Mouse (Mus musculus) adrenal gland, postnatal 36 days (tissue): ENCODE results near the gene Etv6. TPM values are rescaled to one million over a fixed set of nuclear protein-coding genes. Genes with fewer than 3 reads are reported as not detected.

Source experiments
- DNase-seq, 2 experiments: peaks; one replicate each; pipeline ENCODE4 v3.0.0; 2021; ENCODE audit warnings: mixed read lengths in 1 of 2
- total RNA-seq, 2 experiments: library from RNA; stranded (reverse); gene quantifications; 2 replicates each; pipeline ENCODE4 v1.2.3; 2021

Etv6 gene
- total RNA-seq, 2 experiments from 2014 or later = 51.3 to 57.6 TPM

DNA sequence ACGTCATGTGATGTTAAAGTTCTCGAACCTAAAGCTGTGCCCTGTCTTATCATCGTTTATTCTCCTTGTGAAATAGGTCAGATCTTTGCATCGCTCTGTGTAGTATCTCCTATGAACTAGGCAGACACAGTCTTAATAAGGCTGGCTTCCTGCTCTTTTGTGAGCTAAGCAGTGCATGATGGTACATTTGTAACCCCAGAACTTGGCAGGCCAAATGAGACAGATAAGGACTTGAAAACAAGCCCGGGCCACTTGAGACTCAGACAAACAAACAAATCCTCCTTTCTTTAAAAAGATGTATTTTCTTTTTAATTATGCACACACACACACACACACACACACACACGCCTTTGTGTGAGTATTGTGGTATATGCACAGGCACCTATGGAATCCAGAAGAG is 42.5 kb downstream of the Etv6 start:
- no peak for DNase-seq

DNA sequence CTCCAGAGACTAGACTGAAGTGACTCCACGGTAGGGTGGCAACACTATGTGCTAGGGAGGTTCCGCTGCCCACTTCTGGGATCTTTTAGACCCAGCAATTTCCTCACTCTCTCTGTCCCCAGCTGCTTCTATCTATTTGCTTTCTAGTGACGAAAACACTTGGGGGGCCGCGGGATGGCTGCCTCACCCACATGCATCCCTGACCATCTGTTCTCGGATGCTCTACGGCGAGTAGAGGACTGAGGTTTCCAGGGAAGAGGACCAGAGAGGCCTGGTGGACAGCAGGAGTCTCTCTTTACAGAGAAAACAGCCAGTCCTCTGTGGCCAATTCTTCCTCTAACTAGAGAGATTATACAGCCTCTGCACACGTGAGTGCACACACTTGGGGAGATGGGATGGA is 43.6 kb downstream of the Etv6 start:
- no peak for DNase-seq

DNA sequence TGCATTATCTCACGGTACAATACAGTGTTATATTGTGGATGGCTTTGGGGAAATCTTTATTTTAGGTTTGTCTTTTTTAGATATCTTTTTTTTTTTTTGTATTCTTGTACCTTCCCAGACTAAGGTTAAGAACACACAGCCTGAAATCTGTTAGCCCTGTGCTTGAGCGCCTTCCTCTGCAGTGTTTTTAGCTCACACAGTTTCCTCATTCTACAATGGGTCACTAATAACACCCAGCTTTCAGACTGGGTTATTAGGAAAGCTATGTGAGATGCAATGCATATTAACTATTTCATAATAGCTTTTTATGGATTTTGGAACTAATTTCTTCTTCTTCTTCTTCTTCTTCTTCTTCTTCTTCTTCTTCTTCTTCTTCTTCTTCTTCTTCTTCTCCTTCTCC is 44.1 kb downstream of the Etv6 start:
- DNase-seq = no peak

DNA sequence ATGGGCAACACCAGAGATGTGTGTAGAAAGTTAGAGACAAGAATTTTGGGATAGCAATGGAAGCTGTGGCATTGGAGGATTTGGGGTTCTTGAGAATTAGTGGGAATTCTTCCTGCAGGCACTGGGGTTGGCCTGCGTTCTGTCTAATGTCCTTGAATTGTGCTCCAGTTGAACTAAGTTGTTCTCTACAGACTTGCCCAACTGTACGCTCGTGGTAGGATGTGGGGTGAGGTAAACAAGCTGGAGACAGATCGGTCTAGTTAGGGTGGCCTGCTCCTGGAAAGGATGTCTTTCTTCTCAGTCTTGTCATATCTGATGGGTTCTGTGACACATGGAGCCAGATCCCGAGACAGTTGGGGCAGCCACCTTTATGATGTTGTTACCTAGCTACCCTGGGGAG is 45.4 kb downstream of the Etv6 start:
- peak in 1 of 2 experiments; percentile 30 for DNase-seq

DNA sequence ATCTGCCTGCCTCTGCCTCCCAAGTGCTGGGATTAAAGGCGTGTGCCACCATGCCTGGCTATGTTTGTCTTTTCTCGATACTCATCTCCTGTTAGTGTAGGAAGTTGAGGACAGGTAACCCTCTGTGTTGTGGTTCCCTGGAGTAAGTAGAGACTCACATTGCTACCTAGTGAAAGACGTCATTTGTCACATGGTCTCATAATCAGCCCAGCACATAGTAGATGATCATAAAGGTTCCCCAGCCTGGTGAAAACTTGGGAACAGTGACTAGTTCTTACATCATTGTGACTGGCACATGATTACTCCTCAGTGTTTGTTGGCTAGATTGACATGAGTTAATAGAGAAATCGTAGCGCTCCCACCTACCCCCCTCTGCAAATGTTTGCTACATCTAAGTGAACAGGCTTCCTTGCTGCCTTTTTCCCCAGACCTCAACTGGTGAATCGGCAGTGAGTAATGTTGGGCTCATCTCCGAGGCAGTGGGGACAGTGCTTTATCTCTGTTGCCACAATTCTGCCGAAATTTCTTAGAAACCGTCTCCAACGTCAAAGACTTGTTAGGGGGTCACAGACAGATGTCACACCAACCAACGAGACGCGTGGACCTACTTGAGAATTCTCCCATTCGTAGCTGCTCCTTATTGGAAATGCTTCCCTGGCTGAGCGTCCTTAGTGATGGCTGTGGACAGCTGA is 46.9 kb downstream of the Etv6 start:
- peak; percentile 46 to 52 for DNase-seq

DNA sequence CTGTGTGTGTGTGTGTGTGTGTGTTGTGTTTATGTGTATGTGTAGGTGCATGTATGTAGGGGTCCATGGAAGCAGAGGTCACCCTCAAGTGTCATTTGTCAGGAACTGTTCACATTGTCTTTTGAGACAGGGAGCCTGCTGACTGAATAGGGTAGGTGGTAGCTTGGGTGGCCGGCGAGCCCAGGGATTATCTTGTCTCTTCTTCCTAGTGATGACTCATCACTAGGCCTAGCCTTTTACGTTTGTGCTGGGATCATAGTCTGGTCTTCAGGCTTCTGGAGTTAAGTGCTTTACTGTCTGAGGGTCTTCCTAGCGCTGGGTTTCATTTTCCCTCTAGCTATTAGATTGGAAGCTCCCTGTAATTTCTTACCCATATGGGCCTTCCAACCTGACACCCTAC is 47.9 kb downstream of the Etv6 start:
- no peak for DNase-seq

DNA sequence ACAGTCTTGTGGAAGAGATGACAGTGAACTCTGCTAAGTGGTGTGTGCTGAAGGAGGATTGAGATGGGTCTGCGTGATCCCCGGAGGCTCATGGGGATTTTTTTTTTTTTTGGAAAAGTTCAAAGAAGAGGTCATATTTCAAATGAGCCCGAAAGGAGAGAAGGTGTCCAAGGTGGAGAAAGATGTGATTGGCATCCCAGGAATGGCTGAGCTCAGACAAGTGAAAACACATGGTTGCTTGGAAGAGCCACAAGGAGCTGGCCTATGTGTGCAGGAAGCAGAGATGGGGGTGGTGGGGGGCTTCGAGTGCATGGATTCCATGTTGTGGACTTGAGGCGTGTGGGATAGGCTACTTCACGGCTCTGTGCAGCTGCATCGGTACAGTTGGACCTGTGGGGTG is 50.9 kb downstream of the Etv6 start:
- no peak for DNase-seq

DNA sequence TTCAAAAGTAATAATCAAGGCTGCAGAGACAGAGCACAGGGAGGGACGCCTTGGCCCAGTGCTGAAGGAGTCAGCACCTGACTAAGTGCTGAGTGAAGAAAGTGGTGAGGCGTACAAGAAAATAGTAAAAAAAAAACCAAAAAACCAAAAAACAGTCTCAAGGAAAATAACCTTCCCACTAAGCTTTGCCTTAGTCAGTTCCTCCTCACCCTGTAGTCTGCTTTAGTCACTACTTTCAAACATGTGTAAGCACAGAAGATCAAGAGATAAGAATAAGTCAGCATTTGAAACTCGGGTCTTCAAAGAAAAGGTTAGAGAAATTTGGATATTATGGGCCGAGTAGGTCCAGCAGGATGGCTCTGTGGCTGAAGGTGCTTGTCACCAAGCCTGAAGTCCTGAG is 52.2 kb downstream of the Etv6 start:
- DNase-seq = no peak

DNA sequence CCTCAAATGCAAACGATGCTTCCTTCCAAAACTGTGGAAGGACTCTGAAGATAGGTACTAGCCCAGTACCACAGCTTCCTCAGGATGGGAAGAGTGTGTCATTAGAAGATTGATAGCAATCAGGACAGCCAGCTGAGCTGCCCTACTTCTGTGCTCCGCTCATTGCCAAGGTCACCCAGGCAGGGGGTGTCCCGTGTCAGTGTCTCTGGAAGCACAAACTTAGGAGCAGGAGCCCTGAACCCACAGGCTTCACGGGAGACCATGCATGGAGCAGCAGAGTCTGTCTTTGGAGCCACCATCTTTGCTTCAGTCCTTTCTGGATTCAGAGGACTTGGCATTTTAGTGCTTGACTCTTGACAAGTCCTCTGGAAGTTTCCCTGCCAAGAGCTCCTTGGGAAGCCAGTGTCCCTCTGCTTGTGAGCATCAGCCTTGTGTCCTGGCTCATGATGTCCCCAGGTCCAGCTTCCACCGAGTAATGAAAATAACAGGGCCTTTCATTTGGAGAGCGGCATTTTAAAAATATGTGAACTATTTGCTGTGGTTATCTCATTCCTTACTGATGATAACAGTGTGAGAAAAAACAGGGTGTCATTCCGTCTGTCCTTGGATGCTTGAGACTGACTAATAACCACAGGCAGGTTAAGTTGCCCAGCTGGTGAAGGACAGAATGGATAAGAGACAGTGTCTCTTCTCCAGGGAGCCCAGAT is 54.3 kb downstream of the Etv6 start:
- DNase-seq = peak; percentile 56 to 64

DNA sequence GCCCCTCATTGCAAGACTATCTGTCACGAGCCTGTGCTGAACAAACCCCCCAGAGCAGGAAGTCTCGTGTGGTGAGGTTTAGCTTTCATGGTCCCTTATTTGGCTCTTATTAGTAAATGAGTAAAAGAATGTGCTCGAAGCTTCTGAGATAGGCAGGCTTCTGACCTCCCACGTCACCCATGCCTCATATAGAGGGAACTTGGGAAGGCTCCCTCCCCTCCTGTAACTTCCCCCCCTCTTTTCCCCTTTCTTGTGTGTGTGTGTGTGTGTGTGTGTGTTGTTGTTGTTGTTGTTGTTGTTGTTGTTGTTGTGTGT is 54.8 kb downstream of the Etv6 start:
- no peak for DNase-seq

DNA sequence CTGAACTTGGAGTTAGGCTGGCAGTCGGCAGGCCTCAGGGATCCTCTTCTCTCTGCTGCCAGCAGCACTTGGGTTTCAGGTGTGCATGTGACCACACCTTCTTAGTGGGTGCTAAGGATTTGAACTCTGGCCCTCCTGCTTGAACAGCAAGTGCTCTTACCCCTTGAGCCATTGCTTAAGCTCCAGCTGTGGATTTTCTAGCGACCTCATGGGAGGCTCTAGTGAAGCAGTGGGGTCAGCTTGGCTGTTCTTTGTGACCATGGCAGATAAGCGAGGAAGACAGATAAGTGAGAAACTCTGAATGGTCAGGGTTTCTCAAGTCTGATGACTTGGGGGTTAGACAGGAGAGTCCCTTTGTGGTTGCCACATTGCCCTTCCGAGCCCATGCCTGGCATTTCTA is 55.4 kb downstream of the Etv6 start:
- DNase-seq = no peak

DNA sequence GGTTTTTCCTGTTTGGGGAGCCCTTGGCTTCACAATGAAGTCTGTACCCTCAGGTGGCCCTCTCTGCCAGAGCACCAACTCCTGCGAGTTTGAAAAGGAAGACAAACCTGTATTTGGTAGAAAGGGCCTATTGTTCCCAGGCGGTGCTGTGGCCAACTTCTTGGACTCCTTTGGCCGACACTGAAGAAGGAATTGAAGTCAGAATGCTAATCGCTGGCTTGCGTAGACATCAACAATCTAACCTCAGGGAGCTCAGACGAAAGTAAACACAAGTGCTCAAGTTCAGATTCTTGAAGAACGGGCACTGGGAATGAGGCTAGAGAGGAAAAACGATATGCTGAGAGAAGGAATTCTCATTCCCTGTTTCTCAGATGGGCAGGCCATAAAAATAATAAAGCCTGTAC is 55.9 kb downstream of the Etv6 start:
- no peak for DNase-seq

DNA sequence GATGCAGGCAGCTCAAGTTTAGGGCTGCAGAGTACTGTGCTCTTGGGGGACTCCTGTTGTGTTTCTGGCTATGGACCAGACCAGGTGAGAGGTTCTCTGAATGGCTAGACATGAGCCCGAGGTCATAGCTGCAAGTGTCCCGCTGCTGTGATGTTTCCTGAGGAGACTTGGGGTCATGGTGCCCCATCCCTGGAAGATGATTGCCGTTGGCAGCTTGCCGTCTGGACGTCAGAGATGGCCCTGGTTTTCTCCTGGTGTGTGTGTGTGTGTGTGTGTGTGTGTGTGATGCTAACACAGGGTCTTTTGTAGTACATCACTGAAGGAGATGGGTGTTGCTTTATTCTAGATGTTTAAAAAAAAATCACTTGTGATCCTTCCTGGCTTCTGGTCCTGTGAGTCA is 58.6 kb downstream of the Etv6 start:
- DNase-seq = no peak

DNA sequence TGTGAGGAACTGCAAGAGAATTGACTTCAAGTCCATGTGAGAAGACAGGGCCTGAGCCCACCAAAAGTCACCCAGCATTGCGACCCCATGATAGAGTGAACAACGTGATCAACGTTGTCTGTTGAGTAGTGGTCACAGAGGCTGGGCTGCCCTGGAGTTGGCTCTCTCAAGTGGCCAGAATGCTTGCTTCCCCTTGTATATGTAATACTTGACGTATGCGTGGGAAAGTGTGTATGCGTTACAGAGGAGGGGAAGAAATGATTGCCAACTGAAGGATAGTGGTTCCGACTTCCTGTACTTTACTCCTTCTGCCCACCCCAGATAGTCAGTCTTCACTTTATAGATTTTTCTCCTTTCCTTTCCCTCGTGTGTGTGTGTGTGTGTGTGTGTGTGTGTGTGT is 59.1 kb downstream of the Etv6 start:
- no peak for DNase-seq

DNA sequence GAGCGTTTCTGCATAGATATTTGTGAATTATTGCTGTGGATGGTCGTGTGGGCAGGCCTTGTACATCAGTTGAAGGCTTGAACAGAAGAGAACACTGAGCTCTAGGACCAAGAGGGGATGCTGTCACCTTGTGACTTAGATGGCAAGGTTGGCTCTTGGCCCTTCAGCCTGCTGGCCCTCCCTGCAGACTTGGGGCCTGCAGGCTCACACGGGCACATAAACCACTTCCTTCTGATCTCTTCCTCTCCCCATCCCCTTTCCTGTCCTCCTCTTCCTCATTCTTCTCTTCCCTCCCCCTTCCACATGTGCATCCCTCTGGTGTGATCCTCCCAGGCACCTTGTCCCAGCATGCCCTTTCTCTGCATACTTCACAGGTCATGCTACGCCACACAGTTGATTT is 60.1 kb downstream of the Etv6 start:
- no peak for DNase-seq

DNA sequence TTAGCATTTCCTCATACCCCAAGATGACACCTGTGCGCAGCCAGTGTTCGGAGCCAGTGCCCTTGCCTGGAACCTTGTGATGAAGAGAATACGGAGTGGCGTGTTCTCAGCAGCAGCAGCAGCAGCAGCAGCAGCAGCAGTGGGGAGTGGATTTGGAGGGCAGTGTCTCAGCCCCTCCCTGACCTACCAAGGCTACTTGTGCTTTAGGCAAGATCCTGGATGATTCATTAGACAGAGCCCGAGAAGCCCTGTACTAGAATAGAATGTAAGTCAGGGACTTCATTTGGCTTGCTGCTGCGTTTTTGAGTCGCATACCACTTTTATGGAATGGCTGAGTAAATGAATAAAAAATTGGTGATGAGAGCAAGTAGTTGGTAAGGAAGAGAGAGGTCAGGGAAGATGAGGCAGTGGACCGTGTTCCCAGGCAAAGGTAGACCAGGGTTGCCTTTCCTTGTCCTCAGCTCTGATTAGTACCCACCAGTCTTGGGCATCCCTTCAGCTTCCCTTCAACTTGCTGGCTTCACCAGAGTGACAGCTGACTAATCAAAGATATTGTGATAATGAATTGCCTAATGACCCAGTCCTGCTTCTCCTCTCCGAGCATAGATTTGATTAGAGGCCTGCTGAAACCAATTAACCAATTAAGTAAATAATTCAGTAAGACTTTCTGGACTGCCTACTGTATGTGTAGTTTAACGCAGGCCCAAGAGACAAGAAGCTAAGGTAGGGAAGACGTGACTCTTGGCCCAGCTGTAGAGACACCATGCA is 64.7 kb downstream of the Etv6 start:
- peak; percentile 47 to 53 for DNase-seq

DNA sequence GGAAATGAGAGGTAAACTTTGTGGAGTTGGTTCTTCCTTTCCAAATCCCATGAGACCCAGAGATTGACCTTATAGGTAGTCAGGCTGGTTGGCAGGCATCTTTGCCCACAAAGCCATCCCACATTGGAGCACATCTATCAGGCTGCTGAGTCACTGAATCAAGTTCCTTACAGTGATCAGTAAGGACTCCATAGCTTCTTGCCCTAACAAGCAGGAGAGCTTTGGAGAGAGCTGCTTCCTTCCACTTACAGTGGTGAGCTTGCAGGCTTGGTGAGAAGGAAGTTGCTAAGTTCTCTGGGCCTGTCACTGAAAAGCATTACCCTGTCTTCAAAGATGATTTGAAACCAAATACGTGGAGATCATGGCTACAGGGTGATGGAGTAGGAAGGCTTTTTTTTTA is 66.9 kb downstream of the Etv6 start:
- DNase-seq = no peak

DNA sequence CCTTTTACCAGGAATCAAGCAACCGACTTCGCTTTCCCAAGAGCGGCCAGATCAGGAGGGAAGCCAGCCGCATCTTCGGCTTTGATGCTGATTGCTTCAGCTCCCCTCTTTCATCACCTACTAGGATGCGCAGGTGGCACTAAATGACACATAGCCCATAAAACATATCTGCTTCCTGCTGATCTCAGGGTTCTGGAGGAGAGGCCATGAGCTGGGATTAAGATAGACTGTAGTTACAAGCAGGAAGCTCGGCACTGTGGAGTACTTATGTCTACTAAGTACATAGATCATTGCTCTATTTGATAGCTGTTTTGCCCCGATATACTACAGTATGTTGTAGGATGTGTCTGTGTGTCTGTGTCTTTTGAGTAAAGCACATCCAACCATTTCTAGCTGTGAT is 68.0 kb downstream of the Etv6 start:
- DNase-seq = no peak

DNA sequence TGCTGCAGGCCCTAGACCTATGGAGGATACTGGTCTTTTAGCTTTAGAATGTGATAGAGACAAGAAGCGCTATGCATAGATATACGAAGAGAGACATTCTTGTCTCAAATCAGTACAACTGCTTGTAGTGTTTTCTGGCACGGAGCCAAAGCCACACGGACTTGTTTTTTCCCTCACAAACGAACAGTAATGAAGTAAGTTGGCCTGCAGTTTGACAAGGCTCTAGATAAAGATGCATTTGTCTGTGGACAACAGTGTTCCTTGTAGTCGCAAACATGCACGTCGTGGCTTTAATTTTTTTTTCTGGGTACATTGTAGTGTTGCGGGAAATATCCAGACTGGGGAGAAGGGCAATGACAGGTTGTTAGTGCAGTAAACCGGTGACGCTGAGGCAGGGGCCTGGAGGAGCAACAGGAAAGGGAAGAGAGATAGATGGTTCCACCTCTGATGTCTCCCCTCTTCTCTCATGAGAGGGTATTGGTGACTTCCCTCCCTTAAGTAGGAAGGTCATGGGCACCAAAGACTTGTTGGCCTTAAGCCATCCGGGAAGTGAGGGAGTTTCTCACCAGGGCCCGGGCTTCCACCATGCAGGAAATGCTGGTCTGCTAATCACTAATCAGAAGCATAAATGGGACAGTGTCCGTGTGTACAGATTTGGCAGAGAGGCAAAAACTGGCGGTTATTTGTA is 70.2 kb downstream of the Etv6 start:
- peak; percentile 51 to 57 for DNase-seq

DNA sequence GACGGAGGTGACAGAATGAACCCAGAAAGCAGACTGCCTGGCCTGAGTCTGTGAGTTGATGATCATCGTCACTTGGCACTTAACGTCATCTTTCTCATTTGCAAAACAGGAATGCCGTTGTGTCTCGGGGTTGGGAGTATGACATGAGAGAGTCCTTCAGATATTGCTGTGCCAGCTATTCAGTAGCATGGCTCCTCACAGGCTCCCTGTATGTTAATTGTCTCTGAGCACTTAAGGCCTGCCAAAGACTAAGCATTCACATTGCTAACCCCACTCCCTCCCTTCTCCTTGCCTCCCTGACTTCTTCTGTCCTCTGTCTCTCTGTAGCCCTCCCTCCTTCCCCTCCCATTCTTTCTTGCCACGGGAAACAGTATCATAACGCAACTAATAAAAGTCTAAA is 72.2 kb downstream of the Etv6 start:
- DNase-seq = no peak

DNA sequence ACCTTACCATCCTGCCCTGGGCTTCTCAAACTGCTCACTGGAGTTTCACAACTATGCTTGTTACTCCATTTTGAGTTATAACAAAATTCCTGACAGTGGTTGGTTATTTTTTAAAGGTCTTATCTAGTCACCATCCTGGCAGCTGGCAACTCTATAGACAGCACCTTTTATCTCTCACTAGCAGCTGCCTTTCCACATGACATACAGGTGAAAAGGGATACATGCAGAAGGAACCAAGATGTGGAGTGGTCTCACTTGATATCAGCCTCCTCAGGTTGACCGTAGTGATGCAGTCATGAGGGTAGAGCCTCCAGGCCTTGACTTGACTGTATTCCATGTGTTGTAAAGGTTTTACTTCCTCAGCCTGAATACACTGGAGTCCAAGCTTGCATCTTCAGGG is 74.2 kb downstream of the Etv6 start:
- DNase-seq = no peak

DNA sequence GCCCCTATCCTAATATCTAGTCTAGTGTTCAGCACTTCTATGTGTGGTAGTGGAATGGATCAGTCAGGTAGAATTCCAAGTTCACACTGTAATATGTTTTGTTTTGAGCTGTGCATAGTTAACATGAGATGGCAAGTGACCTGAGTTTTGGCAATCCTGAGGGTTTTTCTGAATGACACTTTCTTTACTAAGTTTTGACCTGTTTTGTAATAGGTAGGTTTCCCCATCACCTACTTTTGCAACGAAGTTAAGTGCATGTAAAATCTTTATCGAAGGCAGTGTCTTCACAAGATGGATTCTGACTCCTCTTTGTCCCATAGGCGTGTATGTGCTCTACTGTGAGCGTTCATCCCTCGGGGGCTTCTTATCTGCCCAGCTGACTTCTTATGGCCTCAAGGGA is 74.7 kb downstream of the Etv6 start:
- no peak for DNase-seq

DNA sequence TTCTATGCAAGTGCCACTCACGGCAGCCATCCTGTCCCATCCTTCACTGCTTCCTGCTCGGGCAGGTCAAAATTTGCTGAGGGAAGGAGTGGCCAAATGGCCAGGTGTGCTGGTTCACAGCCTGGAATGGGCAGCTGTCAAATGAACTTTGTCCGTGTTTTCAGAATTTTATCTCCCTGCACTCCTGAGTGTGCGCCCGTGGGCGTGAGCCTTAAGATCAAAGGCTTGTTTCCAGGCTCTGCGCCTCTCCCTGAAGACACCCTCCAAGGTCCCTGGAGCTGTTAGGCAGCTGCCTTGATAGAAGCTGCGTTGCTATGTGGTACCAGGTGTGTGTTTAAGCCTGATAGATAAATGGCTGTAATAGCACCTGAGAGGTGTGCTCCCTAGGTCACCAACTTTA is 76.1 kb downstream of the Etv6 start:
- DNase-seq = no peak
